Mouse (Mus musculus): Measurements from ENCODE around the gene Fars2. TPM values are rescaled to one million over a fixed set of nuclear protein-coding genes. Genes with fewer than 3 reads are reported as not detected.

The Fars2 gene
- polyA plus RNA-seq, 1 experiment from 2014 or later: 37.9 TPM

- Histone ChIP-seq H3K27me3 (ENCODE audit: insufficient read depth, low read length) (peaks cover 30% of the 10 kb centered on the region), H3K9me3 (ENCODE audit: low read length) (no peaks in the 10 kb centered on the region), H3K36me3 (replicated peaks; ENCODE audit: insufficient read depth, low read length) (no peaks in the 10 kb centered on the region), H3K9ac (replicated peaks) (no peak overlapping the region), H3K4me3 (ENCODE audit: low read depth, low read length) (no peak overlapping the region), H3K27ac (ENCODE audit: low read depth) (no peak overlapping the region), H3K4me2 (ENCODE audit: low read depth, low read length) (no peak overlapping the region), H3K4me1 (ENCODE audit: insufficient read depth) (peaks cover 3% of the 10 kb centered on the region; the same call in 1 of the 2 replicates)
- no peak for ATAC-seq
- DNase-seq: no peak
- 90% methylated on average over 5 of the region's 5 CpGs for whole genome bisulfite sequencing (ENCODE audit: insufficient replicate concordance)
- TF ChIP-seq EP300 (IDR thresholded peaks at IDR 0.05; ENCODE audit: low read depth): no peak
- no peak for TF ChIP-seq CTCF (IDR thresholded peaks at IDR 0.05; ENCODE audit: low read depth)
Measured at GRCm38 (mm10) chr13:36720297-36721017, 603.2 kb downstream of the Fars2 start.

GRCm38 (mm10) chr13:36722309-36722708 is 605.1 kb downstream of the Fars2 start:
- Histone ChIP-seq H3K4me2 (ENCODE audit: low read depth, low read length) (no peak overlapping the region), H3K4me1 (ENCODE audit: insufficient read depth) (peaks cover 7% of the 10 kb centered on the region), H3K27ac (ENCODE audit: low read depth) (no peak overlapping the region), H3K9ac (replicated peaks) (no peak overlapping the region), H3K4me3 (ENCODE audit: low read depth, low read length) (no peak overlapping the region), H3K36me3 (replicated peaks; ENCODE audit: insufficient read depth, low read length) (no peaks in the 10 kb centered on the region), H3K27me3 (ENCODE audit: insufficient read depth, low read length) (peaks cover 40% of the 10 kb centered on the region), H3K9me3 (ENCODE audit: low read length) (no peaks in the 10 kb centered on the region)
- no peak for TF ChIP-seq CTCF (IDR thresholded peaks at IDR 0.05; ENCODE audit: low read depth)
- no peak for TF ChIP-seq EP300 (IDR thresholded peaks at IDR 0.05; ENCODE audit: low read depth)
- ATAC-seq (no peak), DNase-seq (no peak)

GRCm38 (mm10) chr13:36723726-36724300 is 606.6 kb downstream of the Fars2 start:
- TF ChIP-seq EP300 (IDR thresholded peaks at IDR 0.05; ENCODE audit: low read depth) (no peak), CTCF (IDR thresholded peaks at IDR 0.05; ENCODE audit: low read depth) (no peak)
- ATAC-seq: no peak
- no peak overlapping the region for H3K4me3 ChIP-seq (ENCODE audit: low read depth, low read length)
- no peaks in the 10 kb centered on the region for H3K9me3 ChIP-seq (ENCODE audit: low read length)
- H3K4me2 ChIP-seq (ENCODE audit: low read depth, low read length): peak overlapping the region; percentile 47; the same call in 1 of the 2 replicates
- no peak overlapping the region for H3K9ac ChIP-seq (replicated peaks)
- WGBS (ENCODE audit: insufficient replicate concordance): 9% methylated on average over 15 of the region's 15 CpGs
- DNase-seq: no peak
- peaks cover 7% of the 10 kb centered on the region for H3K4me1 ChIP-seq (ENCODE audit: insufficient read depth)
- H3K36me3 ChIP-seq (replicated peaks; ENCODE audit: insufficient read depth, low read length): no peaks in the 10 kb centered on the region; the same call in 1 of the 2 replicates
- peaks cover 53% of the 10 kb centered on the region for H3K27me3 ChIP-seq (ENCODE audit: insufficient read depth, low read length)
- H3K27ac ChIP-seq (ENCODE audit: low read depth): no peak overlapping the region

- Histone ChIP-seq H3K4me2 (ENCODE audit: low read depth, low read length) (peak overlapping the region; percentile 47), H3K9me3 (ENCODE audit: low read length) (no peaks in the 10 kb centered on the region), H3K36me3 (replicated peaks; ENCODE audit: insufficient read depth, low read length) (no peaks in the 10 kb centered on the region; the same call in 1 of the 2 replicates), H3K4me1 (ENCODE audit: insufficient read depth) (peaks cover 10% of the 10 kb centered on the region), H3K9ac (replicated peaks) (0 out of 2 replicates have a peak overlapping the region, but pooled peaks have one; percentile 0), H3K27ac (ENCODE audit: low read depth) (no peak overlapping the region), H3K27me3 (ENCODE audit: insufficient read depth, low read length) (peaks cover 61% of the 10 kb centered on the region), H3K4me3 (ENCODE audit: low read depth, low read length) (peak overlapping the region; percentile 14)
- ATAC-seq (peak; percentile 33; the same call in 1 of the 2 replicates), DNase-seq (peak; percentile 42)
- TF ChIP-seq CTCF (IDR thresholded peaks at IDR 0.05; ENCODE audit: low read depth) (no peak), EP300 (IDR thresholded peaks at IDR 0.05; ENCODE audit: low read depth) (no peak)
- 3% methylated on average over 40 of the region's 40 CpGs for WGBS (ENCODE audit: insufficient replicate concordance)
Measured at GRCm38 (mm10) chr13:36724533-36725470, 607.6 kb downstream of the Fars2 start.

- no peaks in the 10 kb centered on the region for H3K9me3 ChIP-seq (ENCODE audit: low read length)
- no peak for ATAC-seq
- WGBS (ENCODE audit: insufficient replicate concordance): 14% methylated on average over 8 of the region's 8 CpGs
- no peak overlapping the region for H3K4me2 ChIP-seq (ENCODE audit: low read depth, low read length)
- H3K27me3 ChIP-seq (ENCODE audit: insufficient read depth, low read length): peaks cover 68% of the 10 kb centered on the region
- H3K36me3 ChIP-seq (replicated peaks; ENCODE audit: insufficient read depth, low read length): no peaks in the 10 kb centered on the region; the same call in 1 of the 2 replicates
- H3K27ac ChIP-seq (ENCODE audit: low read depth): no peak overlapping the region
- no peak overlapping the region for H3K4me3 ChIP-seq (ENCODE audit: low read depth, low read length)
- DNase-seq: no peak
- TF ChIP-seq CTCF (IDR thresholded peaks at IDR 0.05; ENCODE audit: low read depth) (no peak), EP300 (IDR thresholded peaks at IDR 0.05; ENCODE audit: low read depth) (no peak)
- H3K9ac ChIP-seq (replicated peaks): no peak overlapping the region
- H3K4me1 ChIP-seq (ENCODE audit: insufficient read depth): peaks cover 10% of the 10 kb centered on the region
Measured at GRCm38 (mm10) chr13:36725881-36726280, 608.7 kb downstream of the Fars2 start.

Data from liver, postnatal 0 days (tissue).